Mouse (Mus musculus): Measurements from ENCODE around the gene Olfr1243.

DNA sequence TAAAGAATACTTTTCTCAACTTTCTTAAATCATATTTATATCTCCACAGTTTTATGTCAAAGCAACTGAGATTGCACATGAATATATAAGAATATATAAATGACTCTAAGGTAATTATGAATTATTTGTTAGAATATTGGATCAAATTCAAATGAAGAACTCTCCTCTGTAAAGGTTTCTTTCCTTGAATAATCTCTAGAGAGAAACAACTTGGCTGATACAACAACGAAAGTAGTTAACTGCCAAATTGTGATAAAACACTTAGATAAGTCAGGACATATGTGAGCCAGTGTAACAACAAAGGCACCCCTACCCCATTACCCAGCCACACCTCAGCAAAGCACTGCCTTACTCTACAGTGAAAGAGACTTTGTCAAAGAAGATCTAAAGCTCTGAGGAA lies 33.1 kb downstream of the Olfr1243 start, which contains the start of gene Olfr1242:
- no peak for TF ChIP-seq CTCF (IDR thresholded peaks at IDR 0.05; ENCODE audit: insufficient read depth, low read length)
- TF ChIP-seq POLR2A (IDR thresholded peaks at IDR 0.05; ENCODE audit: borderline replicate concordance, extremely low read depth, low read depth, low read length) = no peak

Measured in lung, adult 2 months (tissue).